Mouse (Mus musculus) forebrain, embryonic 10.5 days (tissue): ENCODE data around the gene Qrfpr. TPM values are rescaled to one million over a fixed set of nuclear protein-coding genes. Genes with fewer than 3 reads are reported as not detected.

Experiments
- DNase-seq: peaks from one replicate; pipeline ENCODE4 v3.0.0-alpha.2; 2017; ENCODE audit warnings: low spot score; ENCODE audit errors: extremely low spot score
- H3K27ac ChIP-seq: fragments of 300-500 bp; sonication (generic); 2 replicates; pipeline ENCODE4 v1.5.1; 2016; ENCODE audit warnings: mild to moderate bottlenecking
- H3K27me3 ChIP-seq: fragments of 300-500 bp; sonication (generic); 2 replicates; pipeline ENCODE4 v1.6.1; 2016; ENCODE audit warnings: mild to moderate bottlenecking; ENCODE audit not compliant: poor library complexity, severe bottlenecking
- H3K36me3 ChIP-seq: fragments of 300-500 bp; sonication (generic); replicated peaks from 2 replicates; pipeline ENCODE4 v1.6.1; 2016; ENCODE audit warnings: mild to moderate bottlenecking, moderate library complexity
- H3K4me1 ChIP-seq: fragments of 300-500 bp; sonication (generic); 2 replicates; pipeline ENCODE4 v1.6.1; 2016
- H3K4me3 ChIP-seq: fragments of 300-500 bp; sonication (generic); 2 replicates; pipeline ENCODE4 v1.5.1; 2016; ENCODE audit warnings: mild to moderate bottlenecking, moderate library complexity
- H3K9me3 ChIP-seq: fragments of 300-500 bp; sonication (generic); 2 replicates; pipeline ENCODE4 v1.6.1; 2016; ENCODE audit warnings: mild to moderate bottlenecking, moderate library complexity
- WGBS: fragments of 180-500 bp; shearing (Covaris S2); methylation state at CpG from one replicate; pipeline ENCODE4 v1.1.7; 2016; 5-methylcytosine and 5-hydroxymethylcytosine counted together
- polyA plus RNA-seq: library from polyadenylated mRNA; unstranded; fragments of >200 nt; fragmentation: Nextera tagmentation; extraction: Ambion mirVana; gene quantifications from 2 replicates; pipeline ENCODE4 v1.2.1, GENCODE M21; 2016

The Qrfpr gene
- polyA plus RNA-seq, 1 experiment from 2014 or later = 0.38 TPM

GRCm38 (mm10) chr3:36202932-36203331, 19.2 kb downstream of the Qrfpr start:
- no peak for DNase-seq
- Histone ChIP-seq H3K36me3 (no peaks in the 10 kb centered on the region), H3K27me3 (no peaks in the 10 kb centered on the region), H3K4me3 (no peak overlapping the region), H3K27ac (no peak overlapping the region), H3K4me1 (no peaks in the 10 kb centered on the region), H3K9me3 (no peaks in the 10 kb centered on the region)
- WGBS = 88% methylated on average over 7 of the region's 7 CpGs

- no peaks in the 10 kb centered on the region for H3K27me3 ChIP-seq
- no peaks in the 10 kb centered on the region for H3K36me3 ChIP-seq
- H3K9me3 ChIP-seq = no peaks in the 10 kb centered on the region
- no peak for DNase-seq
- H3K27ac ChIP-seq = no peak overlapping the region
- H3K4me3 ChIP-seq = no peak overlapping the region
- 90% methylated on average over 5 of the region's 5 CpGs for WGBS
- no peaks in the 10 kb centered on the region for H3K4me1 ChIP-seq
These were observed 21.0 kb downstream of the Qrfpr start for GRCm38 (mm10) chr3:36201098-36201497.

GRCm38 (mm10) chr3:36189243-36189642, 32.9 kb downstream of the Qrfpr start:
- H3K4me3 ChIP-seq = no peak overlapping the region
- H3K9me3 ChIP-seq = no peaks in the 10 kb centered on the region
- WGBS = 94% methylated on average over 8 of the region's 8 CpGs
- H3K27ac ChIP-seq = no peak overlapping the region
- no peaks in the 10 kb centered on the region for H3K27me3 ChIP-seq
- DNase-seq = no peak
- no peaks in the 10 kb centered on the region for H3K36me3 ChIP-seq
- H3K4me1 ChIP-seq = no peaks in the 10 kb centered on the region

- Histone ChIP-seq H3K4me1 (no peaks in the 10 kb centered on the region), H3K9me3 (no peaks in the 10 kb centered on the region), H3K36me3 (no peaks in the 10 kb centered on the region), H3K27me3 (no peaks in the 10 kb centered on the region), H3K27ac (no peak overlapping the region), H3K4me3 (no peak overlapping the region)
- WGBS = 91% methylated on average over 4 of the region's 4 CpGs
- DNase-seq = no peak
These were observed 35.6 kb downstream of the Qrfpr start for GRCm38 (mm10) chr3:36186510-36186909.

GRCm38 (mm10) chr3:36181519-36181918, 40.6 kb downstream of the Qrfpr start:
- Histone ChIP-seq H3K4me3 (no peak overlapping the region), H3K27me3 (no peaks in the 10 kb centered on the region), H3K4me1 (no peaks in the 10 kb centered on the region), H3K9me3 (no peaks in the 10 kb centered on the region), H3K36me3 (no peaks in the 10 kb centered on the region), H3K27ac (no peak overlapping the region)
- WGBS = 11% methylated on average over 4 of the region's 4 CpGs
- peak; percentile 38 for DNase-seq

GRCm38 (mm10) chr3:36173761-36174160, 48.4 kb downstream of the Qrfpr start:
- no peak for DNase-seq
- Histone ChIP-seq H3K36me3 (peaks cover 10% of the 10 kb centered on the region), H3K4me1 (no peaks in the 10 kb centered on the region), H3K4me3 (no peak overlapping the region), H3K27ac (no peak overlapping the region), H3K27me3 (no peaks in the 10 kb centered on the region), H3K9me3 (no peaks in the 10 kb centered on the region)
- WGBS = 89% methylated on average over 2 of the region's 2 CpGs

- DNase-seq = no peak
- Histone ChIP-seq H3K27me3 (no peaks in the 10 kb centered on the region), H3K9me3 (no peaks in the 10 kb centered on the region), H3K4me3 (no peak overlapping the region), H3K27ac (no peak overlapping the region), H3K4me1 (no peaks in the 10 kb centered on the region), H3K36me3 (peaks cover 33% of the 10 kb centered on the region)
- WGBS = 100% methylated on average over 1 of the region's 1 CpGs
These were observed 50.8 kb downstream of the Qrfpr start for GRCm38 (mm10) chr3:36171348-36171747.

GRCm38 (mm10) chr3:36170670-36171210, 51.4 kb downstream of the Qrfpr start:
- DNase-seq = no peak
- WGBS = 88% methylated on average over 1 of the region's 1 CpGs
- H3K36me3 ChIP-seq = peaks cover 39% of the 10 kb centered on the region
- H3K9me3 ChIP-seq = peaks cover 3% of the 10 kb centered on the region
- no peak overlapping the region for H3K4me3 ChIP-seq
- no peaks in the 10 kb centered on the region for H3K27me3 ChIP-seq
- no peak overlapping the region for H3K27ac ChIP-seq
- no peaks in the 10 kb centered on the region for H3K4me1 ChIP-seq

GRCm38 (mm10) chr3:36155268-36155667, 66.8 kb downstream of the Qrfpr start:
- no peak for DNase-seq
- Histone ChIP-seq H3K4me3 (no peak overlapping the region), H3K9me3 (peaks cover 9% of the 10 kb centered on the region), H3K27me3 (no peaks in the 10 kb centered on the region), H3K36me3 (peaks cover 20% of the 10 kb centered on the region), H3K4me1 (peaks cover 35% of the 10 kb centered on the region), H3K27ac (no peak overlapping the region)
- WGBS = 23% methylated on average over 5 of the region's 5 CpGs

- Histone ChIP-seq H3K4me1 (peaks cover 35% of the 10 kb centered on the region), H3K36me3 (no peaks in the 10 kb centered on the region), H3K27me3 (no peaks in the 10 kb centered on the region), H3K27ac (peak within 1 kb of the TSS; percentile 96), H3K9me3 (no peaks in the 10 kb centered on the region), H3K4me3 (peak within 1 kb of the TSS; percentile 96)
- DNase-seq = peak; percentile 89
- under 1% methylated on average over 53 of the region's 54 CpGs for WGBS
These were observed 71.0 kb downstream of the Qrfpr start, which contains the start of gene D3Ertd254e for GRCm38 (mm10) chr3:36150934-36151686. Gene D3Ertd254e (plus strand): TSS chr3:36151017.

GRCm38 (mm10) chr3:36150537-36150933, 71.6 kb downstream of the Qrfpr start:
- H3K4me3 ChIP-seq = peak overlapping the region; percentile 96
- H3K27ac ChIP-seq = no peak overlapping the region
- DNase-seq = no peak
- peaks cover 34% of the 10 kb centered on the region for H3K4me1 ChIP-seq
- H3K36me3 ChIP-seq = no peaks in the 10 kb centered on the region
- H3K27me3 ChIP-seq = no peaks in the 10 kb centered on the region
- H3K9me3 ChIP-seq = no peaks in the 10 kb centered on the region
- WGBS = 15% methylated on average over 1 of the region's 1 CpGs

- DNase-seq = no peak
- Histone ChIP-seq H3K4me3 (no peak overlapping the region), H3K9me3 (0 out of 2 replicates have a peak, but pooled peaks cover 6% of the 10 kb centered on the region), H3K27ac (no peak overlapping the region), H3K4me1 (no peaks in the 10 kb centered on the region), H3K27me3 (no peaks in the 10 kb centered on the region), H3K36me3 (no peaks in the 10 kb centered on the region)
These were observed 83.1 kb downstream of the Qrfpr start for GRCm38 (mm10) chr3:36138996-36139395.

- Histone ChIP-seq H3K4me3 (no peak overlapping the region), H3K27ac (no peak overlapping the region), H3K36me3 (no peaks in the 10 kb centered on the region), H3K27me3 (no peaks in the 10 kb centered on the region), H3K9me3 (0 out of 2 replicates have a peak, but pooled peaks cover 6% of the 10 kb centered on the region), H3K4me1 (no peaks in the 10 kb centered on the region)
- DNase-seq = no peak
- 73% methylated on average over 1 of the region's 1 CpGs for WGBS
These were observed 83.9 kb downstream of the Qrfpr start for GRCm38 (mm10) chr3:36138171-36138660.
